In genomic region chr7:126375012-126375411, GRCm38 (mm10) we compare ENCODE assay signal across 18 mouse cellular contexts. TPM values are rescaled to one million over a fixed set of nuclear protein-coding genes. Genes with fewer than 3 reads are reported as not detected.
DNase-seq lines count a peak whose midpoint lies in the region; ATAC-seq and TF ChIP-seq lines count a peak whose summit lies in the region.
"Had no signal": no experiment of that assay in that cellular context is flagged by ENCODE, and none has a peak within 500 bp of the region (broad histone marks: within the 10 kb centered on the region; RNA-seq: fewer than 3 reads in every experiment).

No protein-coding gene starts in this region.

- no peak overlapping the region for H3K27ac ChIP-seq in intestine, postnatal 0 days (ENCODE audit: low read depth, low read length)
- H3K27ac ChIP-seq in intestine, embryonic 16.5 days (ENCODE audit: low read length): no peak overlapping the region
- no peak overlapping the region for H3K27ac ChIP-seq in MEL (ENCODE audit: control insufficient read depth, low read depth, low read length)
- H3K27ac ChIP-seq in liver, embryonic 14.5 days: no peak overlapping the region
- no peak overlapping the region for H3K27ac ChIP-seq in limb, embryonic 10.5 days
- H3K27ac ChIP-seq: forebrain, embryonic 12.5 days; kidney, embryonic 15.5 days; neural tube, embryonic 13.5 days had no signal

- TF ChIP-seq RAD21 in MEL (IDR thresholded peaks at IDR 0.05; ENCODE audit: low read depth, low read length): no peak

- ATAC-seq in intestine, postnatal 0 days: no peak
- ATAC-seq in intestine, embryonic 16.5 days: no peak
- ATAC-seq in liver, embryonic 14.5 days (ENCODE audit: insufficient read depth): no peak

- H3K4me2 ChIP-seq in intestine, postnatal 0 days (replicated peaks; ENCODE audit: low read depth): peak overlapping the region; percentile 90; the same call in 1 of the 2 replicates
- no peak overlapping the region for H3K4me2 ChIP-seq in intestine, embryonic 16.5 days (ENCODE audit: low read depth, low read length)
- no peak overlapping the region for H3K4me2 ChIP-seq in liver, embryonic 14.5 days (ENCODE audit: low read depth)
- H3K4me2 ChIP-seq: forebrain, embryonic 12.5 days; kidney, embryonic 15.5 days had no signal

- no peak overlapping the region for H3K9ac ChIP-seq in intestine, postnatal 0 days (ENCODE audit: low read depth, low read length)
- H3K9ac ChIP-seq in intestine, embryonic 16.5 days (ENCODE audit: low read depth, low read length): no peak overlapping the region
- H3K9ac ChIP-seq in MEL (ENCODE audit: control insufficient read depth, low read depth, low read length, poor library complexity, severe bottlenecking): no peak overlapping the region
- no peak overlapping the region for H3K9ac ChIP-seq in liver, embryonic 14.5 days (replicated peaks)
- H3K9ac ChIP-seq: forebrain, embryonic 12.5 days; kidney, embryonic 15.5 days; neural tube, embryonic 13.5 days had no signal

- no peaks in the 10 kb centered on the region for H3K9me3 ChIP-seq in intestine, postnatal 0 days (ENCODE audit: control insufficient read depth)
- H3K9me3 ChIP-seq in intestine, embryonic 16.5 days (ENCODE audit: control insufficient read depth, low read length): no peaks in the 10 kb centered on the region
- no peaks in the 10 kb centered on the region for H3K9me3 ChIP-seq in MEL (replicated peaks; ENCODE audit: insufficient read depth, low read length)
- no peaks in the 10 kb centered on the region for H3K9me3 ChIP-seq in liver, embryonic 14.5 days (ENCODE audit: control insufficient read depth, low read length)
- H3K9me3 ChIP-seq in limb, embryonic 10.5 days (replicated peaks): no peaks in the 10 kb centered on the region
- H3K9me3 ChIP-seq: forebrain, embryonic 12.5 days; kidney, embryonic 15.5 days; neural tube, embryonic 13.5 days had no signal

- no peak for TF ChIP-seq EP300 in MEL (IDR thresholded peaks at IDR 0.05; ENCODE audit: low read depth in 1 of 2, low read length in 2 of 2)
- TF ChIP-seq EP300 in liver, embryonic 14.5 days (IDR thresholded peaks at IDR 0.05; ENCODE audit: low read depth): no peak

- H3K4me1 ChIP-seq in intestine, postnatal 0 days (replicated peaks; ENCODE audit: control insufficient read depth, insufficient read depth, low read length): peaks cover 12% of the 10 kb centered on the region; the same call in 1 of the 2 replicates
- H3K4me1 ChIP-seq in intestine, embryonic 16.5 days (ENCODE audit: control insufficient read depth, insufficient read depth, low read length): peaks cover 12% of the 10 kb centered on the region
- peaks cover 3 to 12% of the 10 kb centered on the region in 2 experiments; a peak in 2 of 4 replicates for H3K4me1 ChIP-seq in MEL (ENCODE audit: control insufficient read depth in 1 of 2, insufficient read depth in 2 of 2, low read length in 2 of 2)
- peaks cover 4 to 12% of the 10 kb centered on the region in 2 experiments for H3K4me1 ChIP-seq in liver, embryonic 14.5 days (replicated peaks; ENCODE audit: control insufficient read depth in 2 of 2, insufficient read depth in 2 of 2, low read length in 1 of 2)
- H3K4me1 ChIP-seq in limb, embryonic 10.5 days: peaks cover 26% of the 10 kb centered on the region

- intact Hi-C loops in gastrocnemius, postnatal 14 days (cut with DNase I; ENCODE audit: low total_unique reads): loop anchor here (5.0 to 10.0 kb wide), 2 partner anchors 48 to 110 kb away; no protein-coding TSS in a partner anchor

- peaks cover 9% of the 10 kb centered on the region for H3K79me2 ChIP-seq in MEL (ENCODE audit: control insufficient read depth, insufficient read depth, low read length, poor library complexity)

- 68% methylated on average over 5 of the region's 5 CpGs for WGBS in intestine, postnatal 0 days
- WGBS in intestine, embryonic 16.5 days: 61% methylated on average over 5 of the region's 5 CpGs
- WGBS in liver, embryonic 14.5 days (ENCODE audit: insufficient replicate concordance): 64% methylated on average over 5 of the region's 5 CpGs
- WGBS in limb, embryonic 10.5 days: 78% methylated on average over 5 of the region's 5 CpGs

- no peak for TF ChIP-seq POLR2A in MEL (IDR thresholded peaks at IDR 0.05; ENCODE audit: control insufficient read depth in 1 of 2, insufficient read depth in 1 of 2, low read depth in 1 of 2, low read length in 2 of 2, poor library complexity in 1 of 2)

- H3K27me3 ChIP-seq in intestine, postnatal 0 days (replicated peaks; ENCODE audit: control insufficient read depth, insufficient read depth, low read length): no peaks in the 10 kb centered on the region
- H3K27me3 ChIP-seq in intestine, embryonic 16.5 days (replicated peaks; ENCODE audit: control insufficient read depth, insufficient read depth, low read length): no peaks in the 10 kb centered on the region
- H3K27me3 ChIP-seq in MEL (ENCODE audit: control insufficient read depth in 1 of 2, insufficient read depth in 2 of 2, low read length in 2 of 2): no peaks in the 10 kb centered on the region
- no peaks in the 10 kb centered on the region; the same call in 1 of the 2 replicates for H3K27me3 ChIP-seq in liver, embryonic 14.5 days (ENCODE audit: control insufficient read depth, insufficient read depth, low read length)
- no peaks in the 10 kb centered on the region for H3K27me3 ChIP-seq in limb, embryonic 10.5 days (ENCODE audit: low read depth, poor library complexity, severe bottlenecking)
- H3K27me3 ChIP-seq: forebrain, embryonic 12.5 days; kidney, embryonic 15.5 days; neural tube, embryonic 13.5 days had no signal

- DNase-seq in lung, postnatal 36 days: peak; percentile 28
- no peak for DNase-seq in lung, postnatal 10 days
- DNase-seq in MEL (ENCODE audit: low read depth, low spot score): peak; percentile 19
- DNase-seq in liver, embryonic 14.5 days (ENCODE audit: low read depth in 3 of 3, low spot score in 3 of 3): no peak
- no peak for DNase-seq in gastrocnemius, postnatal 14 days
- no peak for DNase-seq in limb, embryonic 10.5 days (ENCODE audit: low spot score)
- DNase-seq: cerebellum, adult 18-20 months; heart, adult 11 months; layer of hippocampus, adult 9-11 months; right cerebral cortex, postnatal 4 days; thymus, adult 2 months had no signal

- peaks cover 49% of the 10 kb centered on the region for H3K36me3 ChIP-seq in intestine, postnatal 0 days (ENCODE audit: control insufficient read depth, insufficient read depth)
- H3K36me3 ChIP-seq in intestine, embryonic 16.5 days (ENCODE audit: control insufficient read depth, insufficient read depth, low read length): peaks cover 10% of the 10 kb centered on the region
- peaks cover 0 to 11% of the 10 kb centered on the region in 2 experiments; a peak in 2 of 4 replicates for H3K36me3 ChIP-seq in MEL (ENCODE audit: control insufficient read depth in 1 of 2, insufficient read depth in 2 of 2, low read length in 2 of 2)
- H3K36me3 ChIP-seq in liver, embryonic 14.5 days (replicated peaks; ENCODE audit: control insufficient read depth, insufficient read depth, low read depth): peaks cover 4% of the 10 kb centered on the region
- H3K36me3 ChIP-seq in limb, embryonic 10.5 days: peaks cover 57% of the 10 kb centered on the region

- TF ChIP-seq CTCF in intestine, postnatal 0 days (IDR thresholded peaks at IDR 0.05; ENCODE audit: low read depth): peak; percentile 51
- TF ChIP-seq CTCF in MEL (IDR thresholded peaks at IDR 0.05 in 2 of 3, conservative IDR thresholded peaks at IDR 0.05 in 1 of 3; ENCODE audit: control insufficient read depth in 1 of 3, insufficient read depth in 1 of 3, low read depth in 2 of 3, low read length in 3 of 3, poor library complexity in 1 of 3, severe bottlenecking in 1 of 3): peak in 1 of 3 experiments; percentile 28; a peak in 3 of 6 replicates
- peak; percentile 45; the same call in 1 of the 2 replicates for TF ChIP-seq CTCF in liver, embryonic 14.5 days (IDR thresholded peaks at IDR 0.05; ENCODE audit: low read depth)

- H3K4me3 ChIP-seq in intestine, postnatal 0 days (ENCODE audit: low read depth, low read length): no peak overlapping the region
- no peak overlapping the region for H3K4me3 ChIP-seq in intestine, embryonic 16.5 days (ENCODE audit: low read length)
- no peak overlapping the region for H3K4me3 ChIP-seq in MEL (ENCODE audit: control insufficient read depth in 1 of 2, insufficient read depth in 1 of 2, low read depth in 2 of 2, low read length in 2 of 2)
- no peak overlapping the region for H3K4me3 ChIP-seq in liver, embryonic 14.5 days (ENCODE audit: insufficient read depth in 1 of 2, low read depth in 2 of 2, low read length in 2 of 2)
- no peak overlapping the region for H3K4me3 ChIP-seq in limb, embryonic 10.5 days
- H3K4me3 ChIP-seq: kidney, embryonic 15.5 days; neural tube, embryonic 13.5 days had no signal

RNA-seq across cellular contexts. Expression of gene Spns1, which starts 2.2 kb away (rescaled TPM):
- 47.7 and 51.3 TPM in 2 replicates for polyA plus RNA-seq in intestine, postnatal 0 days (2015; fragmentation: Nextera tagmentation; extraction: Ambion mirVana)
- polyA plus RNA-seq in intestine, embryonic 16.5 days (2015; fragmentation: Nextera tagmentation; extraction: Ambion mirVana): 70.0 and 76.2 TPM in 2 replicates
- total RNA-seq in MEL (2012; rRNA removed): 28.9 and 33.3 TPM in 2 replicates
- polyA plus RNA-seq in MEL (2012; ENCODE audit: insufficient read depth in 1 of 2, insufficient read length in 2 of 2, low read depth in 1 of 2, low replicate concordance in 2 of 2, missing spikeins in 1 of 2): 10 to 100 TPM in 1 of 2 experiments, not detected in 1; 81.6 TPM
- polyA plus RNA-seq in liver, embryonic 14.5 days (2012; rRNA removed): 20.2 and 21.7 TPM in 2 replicates
- 11.4 and 11.6 TPM in 2 replicates for polyA plus RNA-seq in liver, embryonic 14.5 days (2014; fragmentation: Nextera tagmentation; extraction: Ambion mirVana)
- 10 to 100 TPM; 21.5 to 26.4 TPM for total RNA-seq in gastrocnemius, postnatal 14 days (2021)
- 67.7 and 68.4 TPM in 2 replicates for polyA plus RNA-seq in limb, embryonic 10.5 days (2016; fragmentation: Nextera tagmentation; extraction: Ambion mirVana)

RNA-seq across cellular contexts. Expression of gene Lat, which starts 5.6 kb away (rescaled TPM):
- polyA plus RNA-seq in intestine, postnatal 0 days (2015; fragmentation: Nextera tagmentation; extraction: Ambion mirVana): 0.65 and 1.1 TPM in 2 replicates
- polyA plus RNA-seq in intestine, embryonic 16.5 days (2015; fragmentation: Nextera tagmentation; extraction: Ambion mirVana): 0.78 and 1.3 TPM in 2 replicates
- total RNA-seq in MEL (2012; rRNA removed): 0.62 and 0.75 TPM in 2 replicates
- 1 to 10 TPM in 1 of 2 experiments, not detected in 1; 1.2 TPM for polyA plus RNA-seq in MEL (2012; ENCODE audit: insufficient read depth in 1 of 2, insufficient read length in 2 of 2, low read depth in 1 of 2, low replicate concordance in 2 of 2, missing spikeins in 1 of 2)
- 7.3 and 7.5 TPM in 2 replicates for polyA plus RNA-seq in liver, embryonic 14.5 days (2012; rRNA removed)
- 7.6 and 9.2 TPM in 2 replicates for polyA plus RNA-seq in liver, embryonic 14.5 days (2014; fragmentation: Nextera tagmentation; extraction: Ambion mirVana)
- under 1 TPM; 0.25 to 0.33 TPM for total RNA-seq in gastrocnemius, postnatal 14 days (2021)
- 1.6 and 3.0 TPM in 2 replicates for polyA plus RNA-seq in limb, embryonic 10.5 days (2016; fragmentation: Nextera tagmentation; extraction: Ambion mirVana)

RNA-seq across cellular contexts. Expression of gene Nfatc2ip, which starts 21.5 kb away (rescaled TPM):
- polyA plus RNA-seq in intestine, postnatal 0 days (2015; fragmentation: Nextera tagmentation; extraction: Ambion mirVana): 1.9 and 2.1 TPM in 2 replicates
- polyA plus RNA-seq in intestine, embryonic 16.5 days (2015; fragmentation: Nextera tagmentation; extraction: Ambion mirVana): 0.99 and 1.4 TPM in 2 replicates
- total RNA-seq in MEL (2012; rRNA removed): 6.3 and 7.9 TPM in 2 replicates
- 10 to 100 TPM in 1 of 2 experiments, not detected in 1; 13.0 TPM for polyA plus RNA-seq in MEL (2012; ENCODE audit: insufficient read depth in 1 of 2, insufficient read length in 2 of 2, low read depth in 1 of 2, low replicate concordance in 2 of 2, missing spikeins in 1 of 2)
- polyA plus RNA-seq in liver, embryonic 14.5 days (2012; rRNA removed): 6.8 and 7.1 TPM in 2 replicates
- 3.0 and 3.1 TPM in 2 replicates for polyA plus RNA-seq in liver, embryonic 14.5 days (2014; fragmentation: Nextera tagmentation; extraction: Ambion mirVana)
- 1 to 10 TPM; 2.1 to 2.6 TPM for total RNA-seq in gastrocnemius, postnatal 14 days (2021)
- 2.6 and 2.9 TPM in 2 replicates for polyA plus RNA-seq in limb, embryonic 10.5 days (2016; fragmentation: Nextera tagmentation; extraction: Ambion mirVana)

RNA-seq across cellular contexts. Expression of gene Cd19, which starts 39.7 kb away (rescaled TPM):
- polyA plus RNA-seq in intestine, postnatal 0 days (2015; fragmentation: Nextera tagmentation; extraction: Ambion mirVana): 0.07 and 0.09 TPM in 2 replicates
- 0.28 and 0.37 TPM in 2 replicates for polyA plus RNA-seq in intestine, embryonic 16.5 days (2015; fragmentation: Nextera tagmentation; extraction: Ambion mirVana)
- total RNA-seq in MEL (2012; rRNA removed): not detected in 2 replicates
- not detected for polyA plus RNA-seq in MEL (2012; ENCODE audit: insufficient read depth in 1 of 2, insufficient read length in 2 of 2, low read depth in 1 of 2, low replicate concordance in 2 of 2, missing spikeins in 1 of 2)
- polyA plus RNA-seq in liver, embryonic 14.5 days (2012; rRNA removed): 0.30 and 0.35 TPM in 2 replicates
- 0.34 and 0.64 TPM in 2 replicates for polyA plus RNA-seq in liver, embryonic 14.5 days (2014; fragmentation: Nextera tagmentation; extraction: Ambion mirVana)
- under 1 TPM in 1 of 2 experiments, not detected in 1; 0.08 TPM for total RNA-seq in gastrocnemius, postnatal 14 days (2021)
- not detected in 2 replicates for polyA plus RNA-seq in limb, embryonic 10.5 days (2016; fragmentation: Nextera tagmentation; extraction: Ambion mirVana)
- total RNA-seq: left cerebral cortex, postnatal 10 days had no signal
- polyA plus RNA-seq: C2C12; forebrain, embryonic 12.5 days had no signal

RNA-seq across cellular contexts. Expression of gene Rabep2, which starts 53.5 kb away (rescaled TPM):
- polyA plus RNA-seq in intestine, postnatal 0 days (2015; fragmentation: Nextera tagmentation; extraction: Ambion mirVana): 15.1 and 17.0 TPM in 2 replicates
- 22.6 and 25.0 TPM in 2 replicates for polyA plus RNA-seq in intestine, embryonic 16.5 days (2015; fragmentation: Nextera tagmentation; extraction: Ambion mirVana)
- total RNA-seq in MEL (2012; rRNA removed): 12.9 and 15.2 TPM in 2 replicates
- polyA plus RNA-seq in MEL (2012; ENCODE audit: insufficient read depth in 1 of 2, insufficient read length in 2 of 2, low read depth in 1 of 2, low replicate concordance in 2 of 2, missing spikeins in 1 of 2): 10 to 100 TPM in 1 of 2 experiments, not detected in 1; 16.2 TPM
- polyA plus RNA-seq in liver, embryonic 14.5 days (2012; rRNA removed): 3.4 and 4.4 TPM in 2 replicates
- polyA plus RNA-seq in liver, embryonic 14.5 days (2014; fragmentation: Nextera tagmentation; extraction: Ambion mirVana): 3.1 and 4.6 TPM in 2 replicates
- total RNA-seq in gastrocnemius, postnatal 14 days (2021): 10 to 100 TPM; 12.1 to 12.7 TPM
- polyA plus RNA-seq in limb, embryonic 10.5 days (2016; fragmentation: Nextera tagmentation; extraction: Ambion mirVana): 30.3 and 36.9 TPM in 2 replicates

Comparison
In these comparisons a context has a peak if more than half of its experiments do, and no peak if none do; other contexts are left out.
1. DNase-seq: peak in lung, postnatal 36 days (single experiment) and MEL (single experiment); none in lung, postnatal 10 days (single experiment), liver, embryonic 14.5 days (0 of 3), gastrocnemius, postnatal 14 days (single experiment) and limb, embryonic 10.5 days (single experiment).